Mouse (Mus musculus) brain, embryonic 14.5 days (tissue): ENCODE data around the gene Wfikkn2.

Source experiments
- CTCF ChIP-seq: fragments of 200-500 bp; IDR thresholded peaks from 2 replicates; pipeline ENCODE4 v1.5.1; 2012; ENCODE audit warnings: inconsistent platforms, mild to moderate bottlenecking, moderate library complexity, borderline replicate concordance; ENCODE audit not compliant: insufficient read depth, insufficient read length; ENCODE audit errors: extremely low read depth
- POLR2A ChIP-seq: fragments of 200-500 bp; IDR thresholded peaks from 2 replicates; pipeline ENCODE4 v1.6.1; 2012; ENCODE audit warnings: mild to moderate bottlenecking, inconsistent platforms, borderline replicate concordance; ENCODE audit not compliant: poor library complexity, insufficient read depth, insufficient read length, severe bottlenecking; ENCODE audit errors: extremely low read depth

- TF ChIP-seq CTCF (no peak), POLR2A (no peak)
Observed at GRCm38 (mm10) chr11:94233405-94233804, 12.4 kb downstream of the Wfikkn2 start.
